18 mouse cellular contexts compared by ENCODE assay signal in genomic region chr7:4725169-4725568, GRCm38 (mm10). TPM values are rescaled to one million over a fixed set of nuclear protein-coding genes. Genes with fewer than 3 reads are reported as not detected.
DNase-seq lines count a peak whose midpoint lies in the region; ATAC-seq and TF ChIP-seq lines count a peak whose summit lies in the region.
"Had no signal": no experiment of that assay in that cellular context is flagged by ENCODE, and none has a peak within 500 bp of the region (broad histone marks: within the 10 kb centered on the region; RNA-seq: fewer than 3 reads in every experiment).

Gene Tmem150b (minus strand): TSS chr7:4725249.

- H3K27me3 ChIP-seq in thymus, adult 2 months (ENCODE audit: control insufficient read depth, insufficient read depth, low read length) = no peaks in the 10 kb centered on the region
- H3K27me3 ChIP-seq in intestine, embryonic 14.5 days (replicated peaks; ENCODE audit: control insufficient read depth, insufficient read depth, low read length) = no peaks in the 10 kb centered on the region
- H3K27me3 ChIP-seq in liver, embryonic 16.5 days (ENCODE audit: control insufficient read depth, insufficient read depth, low read depth, low read length) = no peaks in the 10 kb centered on the region
- no peaks in the 10 kb centered on the region for H3K27me3 ChIP-seq in stomach, embryonic 16.5 days (ENCODE audit: control insufficient read depth, insufficient read depth, low read length)
- H3K27me3 ChIP-seq in midbrain, embryonic 15.5 days (replicated peaks) = no peaks in the 10 kb centered on the region
- H3K27me3 ChIP-seq: CH12.LX; limb, embryonic 15.5 days; midbrain, embryonic 13.5 days had no signal

- no peaks in the 10 kb centered on the region for H3K36me3 ChIP-seq in thymus, adult 2 months (ENCODE audit: control insufficient read depth, insufficient read depth, low read length)
- H3K36me3 ChIP-seq in intestine, embryonic 14.5 days (ENCODE audit: control insufficient read depth, insufficient read depth, low read length) = no peaks in the 10 kb centered on the region
- no peaks in the 10 kb centered on the region for H3K36me3 ChIP-seq in liver, embryonic 16.5 days (ENCODE audit: control insufficient read depth, insufficient read depth)
- H3K36me3 ChIP-seq in stomach, embryonic 16.5 days (ENCODE audit: control insufficient read depth, insufficient read depth, low read length) = no peaks in the 10 kb centered on the region
- no peaks in the 10 kb centered on the region for H3K36me3 ChIP-seq in midbrain, embryonic 15.5 days (replicated peaks)
- H3K36me3 ChIP-seq: limb, embryonic 15.5 days; midbrain, embryonic 13.5 days had no signal

- peak within 1 kb of the TSS; percentile 59 for H3K4me2 ChIP-seq in intestine, embryonic 14.5 days (ENCODE audit: low read length)
- peak within 1 kb of the TSS; percentile 25; the same call in 1 of the 2 replicates for H3K4me2 ChIP-seq in liver, embryonic 16.5 days (ENCODE audit: low read depth, low read length)
- H3K4me2 ChIP-seq in stomach, embryonic 16.5 days (ENCODE audit: low read depth, low read length) = peak within 1 kb of the TSS; percentile 68
- no peak within 1 kb of the TSS for H3K4me2 ChIP-seq in midbrain, embryonic 15.5 days

- no peak within 1 kb of the TSS for H3K4me3 ChIP-seq in thymus, adult 2 months (ENCODE audit: control insufficient read depth, insufficient read depth, low read length)
- H3K4me3 ChIP-seq in intestine, embryonic 14.5 days (ENCODE audit: low read depth, low read length) = no peak within 1 kb of the TSS
- peak within 1 kb of the TSS; percentile 33; the same call in 1 of the 2 replicates for H3K4me3 ChIP-seq in liver, embryonic 16.5 days (ENCODE audit: low read depth, low read length)
- H3K4me3 ChIP-seq in stomach, embryonic 16.5 days (replicated peaks; ENCODE audit: low read length) = peak within 1 kb of the TSS; percentile 48
- no peak within 1 kb of the TSS for H3K4me3 ChIP-seq in midbrain, embryonic 15.5 days

- no peak within 1 kb of the TSS for H3K9ac ChIP-seq in intestine, embryonic 14.5 days (ENCODE audit: low read length)
- H3K9ac ChIP-seq in liver, embryonic 16.5 days (ENCODE audit: low read depth, low read length) = no peak within 1 kb of the TSS
- H3K9ac ChIP-seq in stomach, embryonic 16.5 days (ENCODE audit: low read length) = peak within 1 kb of the TSS; percentile 59
- no peak within 1 kb of the TSS for H3K9ac ChIP-seq in midbrain, embryonic 15.5 days

- no peak for TF ChIP-seq POLR2A in thymus, adult 2 months (IDR thresholded peaks at IDR 0.05; ENCODE audit: control insufficient read depth, extremely low read depth, insufficient read depth, low read length, poor library complexity)

- no peaks in the 10 kb centered on the region for H3K9me3 ChIP-seq in intestine, embryonic 14.5 days (ENCODE audit: control insufficient read depth, low read length)
- no peaks in the 10 kb centered on the region for H3K9me3 ChIP-seq in liver, embryonic 16.5 days (replicated peaks; ENCODE audit: control insufficient read depth, low read length)
- no peaks in the 10 kb centered on the region for H3K9me3 ChIP-seq in stomach, embryonic 16.5 days (replicated peaks; ENCODE audit: control insufficient read depth, low read length)
- H3K9me3 ChIP-seq in midbrain, embryonic 15.5 days = no peaks in the 10 kb centered on the region
- H3K9me3 ChIP-seq: limb, embryonic 15.5 days had no signal

- peak within 1 kb of the TSS; percentile 29; the same call in 1 of the 2 replicates for H3K27ac ChIP-seq in thymus, adult 2 months (ENCODE audit: control insufficient read depth, insufficient read depth, low read length)
- H3K27ac ChIP-seq in intestine, embryonic 14.5 days (ENCODE audit: low read depth) = peak within 1 kb of the TSS; percentile 77
- H3K27ac ChIP-seq in liver, embryonic 16.5 days (ENCODE audit: low read length) = peak within 1 kb of the TSS; percentile 51; the same call in 1 of the 2 replicates
- peak within 1 kb of the TSS; percentile 62 for H3K27ac ChIP-seq in stomach, embryonic 16.5 days (ENCODE audit: low read length)
- H3K27ac ChIP-seq in midbrain, embryonic 15.5 days = no peak within 1 kb of the TSS
- H3K27ac ChIP-seq: limb, embryonic 15.5 days; midbrain, embryonic 13.5 days had no signal

- WGBS in thymus, adult 2 months = 6% methylated on average over 7 of the region's 7 CpGs
- 76% methylated on average over 7 of the region's 7 CpGs for WGBS in intestine, embryonic 14.5 days
- WGBS in liver, embryonic 16.5 days (ENCODE audit: insufficient replicate concordance) = 10% methylated on average over 7 of the region's 7 CpGs
- 55% methylated on average over 7 of the region's 7 CpGs for WGBS in stomach, embryonic 16.5 days
- WGBS in midbrain, embryonic 15.5 days = 85% methylated on average over 7 of the region's 7 CpGs

- H3K4me1 ChIP-seq in thymus, adult 2 months (replicated peaks; ENCODE audit: control insufficient read depth, insufficient read depth, low read length) = peaks cover 14% of the 10 kb centered on the region
- H3K4me1 ChIP-seq in intestine, embryonic 14.5 days (replicated peaks; ENCODE audit: control insufficient read depth, insufficient read depth, low read length) = peaks cover 4% of the 10 kb centered on the region; the same call in 1 of the 2 replicates
- peaks cover 3% of the 10 kb centered on the region; the same call in 1 of the 2 replicates for H3K4me1 ChIP-seq in liver, embryonic 16.5 days (ENCODE audit: control insufficient read depth, low read depth, low read length)
- peaks cover 4% of the 10 kb centered on the region; the same call in 1 of the 2 replicates for H3K4me1 ChIP-seq in stomach, embryonic 16.5 days (ENCODE audit: control insufficient read depth, insufficient read depth, low read length)
- no peaks in the 10 kb centered on the region; the same call in 1 of the 2 replicates for H3K4me1 ChIP-seq in midbrain, embryonic 15.5 days
- H3K4me1 ChIP-seq: midbrain, embryonic 13.5 days had no signal

- DNase-seq in thymus, adult 2 months = no peak
- DNase-seq in thymus, postnatal 14 days = no peak
- DNase-seq in intestine, embryonic 14.5 days (ENCODE audit: low spot score) = no peak
- no peak for DNase-seq in layer of hippocampus, adult 9-10 months (ENCODE audit: low spot score)
- DNase-seq in adrenal gland, postnatal 4 days (ENCODE audit: low spot score in 2 of 2) = no peak
- DNase-seq: adrenal gland, postnatal 14 days; cerebellum, adult 2 months; kidney, adult 2 months; right cerebral cortex, postnatal 14 days had no signal

- no peak for TF ChIP-seq CTCF in thymus, adult 2 months (IDR thresholded peaks at IDR 0.05; ENCODE audit: borderline replicate concordance, control insufficient read depth, extremely low read depth, insufficient read depth, low read length, poor library complexity)

- no peak; the same call in 1 of the 2 replicates for ATAC-seq in intestine, embryonic 14.5 days (replicated peaks; ENCODE audit: low FRiP score, low TSS enrichment, low read depth)
- no peak for ATAC-seq in liver, embryonic 16.5 days (ENCODE audit: low read depth)
- peak; percentile 57; the same call in 1 of the 2 replicates for ATAC-seq in stomach, embryonic 16.5 days (ENCODE audit: insufficient read depth, low FRiP score)
- ATAC-seq in midbrain, embryonic 15.5 days (replicated peaks) = no peak
- ATAC-seq: forebrain, embryonic 14.5 days; midbrain, embryonic 13.5 days had no signal

RNA-seq across cellular contexts. Expression of gene Tmem150b, which starts in this region (rescaled TPM):
- 2.2 and 3.7 TPM in 2 replicates for polyA plus RNA-seq in thymus, adult 2 months (2012; rRNA removed)
- polyA plus RNA-seq in intestine, embryonic 14.5 days (2014; fragmentation: Nextera tagmentation; extraction: Ambion mirVana) = 0.66 and 0.85 TPM in 2 replicates
- polyA plus RNA-seq in liver, embryonic 16.5 days (2015; fragmentation: Nextera tagmentation; extraction: Ambion mirVana) = 0.33 and 0.36 TPM in 2 replicates
- 0.76 and 0.90 TPM in 2 replicates for polyA plus RNA-seq in stomach, embryonic 16.5 days (2015; fragmentation: Nextera tagmentation; extraction: Ambion mirVana)
- 0.09 and 0.25 TPM in 2 replicates for polyA plus RNA-seq in midbrain, embryonic 15.5 days (2015; fragmentation: Nextera tagmentation; extraction: Ambion mirVana)
- under 1 TPM; 0.11 to 0.25 TPM for total RNA-seq in adrenal gland, postnatal 4 days (2021)
- total RNA-seq: CH12.LX; layer of hippocampus, postnatal 14 days had no signal
- polyA plus RNA-seq: cerebellum, adult 2 months; embryonic facial prominence, embryonic 11.5 days; forebrain, embryonic 14.5 days had no signal

Comparison
In these comparisons a context has a peak if more than half of its experiments do, and no peak if none do; other contexts are left out.
1. Peak in ATAC-seq, H3K4me3 ChIP-seq, H3K27ac ChIP-seq, H3K9ac ChIP-seq and H3K4me2 ChIP-seq in stomach, embryonic 16.5 days; RNA of the gene not detected or under 1 TPM.